9 mouse cellular contexts compared by ENCODE assay signal in the genomic region with DNA sequence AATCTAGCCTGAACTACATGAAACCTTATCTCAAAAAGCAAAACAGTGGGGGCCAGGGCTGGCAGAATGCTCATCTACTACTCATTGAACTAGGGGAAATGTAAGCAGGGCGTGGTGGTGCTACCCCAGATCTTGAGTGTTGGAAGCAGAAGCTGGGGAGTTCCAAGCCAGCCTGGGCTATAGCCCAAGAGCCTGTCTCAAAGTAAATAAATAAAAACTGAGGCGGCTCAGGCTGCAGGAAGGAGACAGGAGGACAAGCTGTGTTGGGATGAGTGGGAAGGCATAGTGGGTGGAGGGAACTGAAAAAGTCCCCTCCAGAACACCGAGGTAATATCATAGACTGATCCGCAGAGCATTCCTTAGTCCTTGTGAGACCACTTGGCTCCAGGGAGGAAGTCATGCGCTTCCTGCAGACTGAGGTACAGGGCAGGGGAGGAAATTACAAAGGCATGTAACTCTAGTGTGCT. TPM values are rescaled to one million over a fixed set of nuclear protein-coding genes. Genes with fewer than 3 reads are reported as not detected.
DNase-seq lines count a peak whose midpoint lies in the region; ATAC-seq and TF ChIP-seq lines count a peak whose summit lies in the region.
"Had no signal": no experiment of that assay in that cellular context is flagged by ENCODE, and none has a peak within 500 bp of the region (broad histone marks: within the 10 kb centered on the region; RNA-seq: fewer than 3 reads in every experiment).

No protein-coding gene starts in this region.

- H3K9me3 ChIP-seq in heart, postnatal 0 days (replicated peaks; ENCODE audit: control insufficient read depth, low read length), result no peaks in the 10 kb centered on the region
- no peaks in the 10 kb centered on the region for H3K9me3 ChIP-seq in forebrain, embryonic 10.5 days

- 40% methylated on average over 5 of the region's 5 CpGs for WGBS in heart, postnatal 0 days
- WGBS in forebrain, embryonic 10.5 days, result 78% methylated on average over 5 of the region's 5 CpGs

- H3K27me3 ChIP-seq in heart, postnatal 0 days (ENCODE audit: control insufficient read depth, insufficient read depth, low read length), result peaks cover 20% of the 10 kb centered on the region; the same call in 1 of the 2 replicates
- peaks cover 37% of the 10 kb centered on the region for H3K27me3 ChIP-seq in forebrain, embryonic 10.5 days (ENCODE audit: poor library complexity, severe bottlenecking)

- peak; percentile 57 for ATAC-seq in heart, postnatal 0 days (ENCODE audit: insufficient read depth, low read depth)
- ATAC-seq in megakaryocyte-erythroid progenitor cell, adult 5-6 weeks (replicated peaks; ENCODE audit: low FRiP score, low TSS enrichment, poor library complexity, severe bottlenecking), result peak; percentile 15; the same call in 1 of the 2 replicates

- TF ChIP-seq EP300 in heart, postnatal 0 days (IDR thresholded peaks at IDR 0.05; ENCODE audit: low read depth), result 0 out of 2 replicates have a peak, but pooled peaks have one; percentile 45

- H3K4me2 ChIP-seq in heart, postnatal 0 days (ENCODE audit: low read depth, low read length), result no peak overlapping the region

- H3K4me1 ChIP-seq in heart, postnatal 0 days (ENCODE audit: control insufficient read depth, insufficient read depth), result no peaks in the 10 kb centered on the region
- H3K4me1 ChIP-seq in forebrain, embryonic 10.5 days, result peaks cover 20% of the 10 kb centered on the region

- TF ChIP-seq CTCF in heart, postnatal 0 days (IDR thresholded peaks at IDR 0.05; ENCODE audit: low read depth), result no peak

- H3K4me3 ChIP-seq in heart, postnatal 0 days (ENCODE audit: low read depth, low read length), result no peak overlapping the region
- no peak overlapping the region for H3K4me3 ChIP-seq in forebrain, embryonic 10.5 days

- no peak overlapping the region for H3K9ac ChIP-seq in heart, postnatal 0 days (replicated peaks; ENCODE audit: low read depth, low read length)

- H3K27ac ChIP-seq in heart, postnatal 0 days (ENCODE audit: low read depth), result peak overlapping the region; percentile 75
- no peak overlapping the region for H3K27ac ChIP-seq in forebrain, embryonic 10.5 days

- peaks cover 23% of the 10 kb centered on the region for H3K36me3 ChIP-seq in heart, postnatal 0 days (replicated peaks; ENCODE audit: control insufficient read depth, insufficient read depth, low read length)
- peaks cover 28% of the 10 kb centered on the region for H3K36me3 ChIP-seq in forebrain, embryonic 10.5 days (replicated peaks)

- intact Hi-C loops in left cerebral cortex, postnatal 36 days (cut with DNase I), result no loop called here
- intact Hi-C loops in left cerebral cortex, postnatal 14 days (cut with DNase I), result no loop called here

- DNase-seq in left cerebral cortex, postnatal 36 days (ENCODE audit: low spot score in 2 of 2), result peak; percentile 22 to 31
- DNase-seq in left cerebral cortex, postnatal 14 days (ENCODE audit: low spot score in 2 of 2), result no peak
- no peak for DNase-seq in heart, postnatal 0 days (ENCODE audit: low spot score)
- peak; percentile 44 for DNase-seq in liver
- no peak for DNase-seq in ovary, postnatal 10 days (ENCODE audit: low spot score)
- DNase-seq in cerebellum, adult 8-10 months, result no peak
- no peak for DNase-seq in forebrain, embryonic 10.5 days (ENCODE audit: extremely low spot score, low spot score)
- DNase-seq: adrenal gland, postnatal 10 days had no signal

RNA-seq across cellular contexts. Expression of gene Icam1, which starts 3.9 kb away (rescaled TPM):
- 1 to 10 TPM; 2.4 to 3.2 TPM for total RNA-seq in left cerebral cortex, postnatal 36 days (2021)
- 1 to 10 TPM; 3.0 to 3.6 TPM for total RNA-seq in left cerebral cortex, postnatal 14 days (2021)
- 16.2 and 19.1 TPM in 2 replicates for total RNA-seq in heart, postnatal 0 days (2014; rRNA removed; ENCODE audit: low replicate concordance)
- 9.0 and 10.6 TPM in 2 replicates for polyA plus RNA-seq in heart, postnatal 0 days (2015; fragmentation: Nextera tagmentation; extraction: Ambion mirVana)
- total RNA-seq in megakaryocyte-erythroid progenitor cell, adult 5-6 weeks (2014; fragmentation: Nextera tagmentation), result 1.9 and 3.4 TPM in 2 replicates
- 3.6 TPM in 2 replicates for total RNA-seq in megakaryocyte-erythroid progenitor cell, adult 5-6 weeks (2017)
- 4.1 and 5.8 TPM in 2 replicates for polyA plus RNA-seq in forebrain, embryonic 10.5 days (2016; fragmentation: Nextera tagmentation; extraction: Ambion mirVana)

RNA-seq across cellular contexts. Expression of gene Mrpl4, which starts 9.3 kb away (rescaled TPM):
- total RNA-seq in left cerebral cortex, postnatal 36 days (2021), result 10 to 100 TPM; 59.6 to 62.5 TPM
- total RNA-seq in left cerebral cortex, postnatal 14 days (2021), result 10 to 100 TPM; 58.7 to 62.9 TPM
- 239 and 285 TPM in 2 replicates for total RNA-seq in heart, postnatal 0 days (2014; rRNA removed; ENCODE audit: low replicate concordance)
- polyA plus RNA-seq in heart, postnatal 0 days (2015; fragmentation: Nextera tagmentation; extraction: Ambion mirVana), result 193 and 195 TPM in 2 replicates
- 66.2 and 78.8 TPM in 2 replicates for total RNA-seq in megakaryocyte-erythroid progenitor cell, adult 5-6 weeks (2014; fragmentation: Nextera tagmentation)
- total RNA-seq in megakaryocyte-erythroid progenitor cell, adult 5-6 weeks (2017), result 23.7 and 43.3 TPM in 2 replicates
- polyA plus RNA-seq in forebrain, embryonic 10.5 days (2016; fragmentation: Nextera tagmentation; extraction: Ambion mirVana), result 152 and 154 TPM in 2 replicates

RNA-seq across cellular contexts. Expression of gene Icam4, which starts 17.3 kb away (rescaled TPM):
- total RNA-seq in left cerebral cortex, postnatal 36 days (2021), result 1 to 10 TPM; 1.2 to 1.3 TPM
- total RNA-seq in left cerebral cortex, postnatal 14 days (2021), result under 1 TPM in 1 of 2 experiments, not detected in 1; 0.86 TPM
- total RNA-seq in heart, postnatal 0 days (2014; rRNA removed; ENCODE audit: low replicate concordance), result 2.4 TPM in 1 of 2 replicates, not detected in the other
- 1.3 and 1.6 TPM in 2 replicates for polyA plus RNA-seq in heart, postnatal 0 days (2015; fragmentation: Nextera tagmentation; extraction: Ambion mirVana)
- total RNA-seq in megakaryocyte-erythroid progenitor cell, adult 5-6 weeks (2014; fragmentation: Nextera tagmentation), result 34.3 and 38.9 TPM in 2 replicates
- total RNA-seq in megakaryocyte-erythroid progenitor cell, adult 5-6 weeks (2017), result 16.3 and 40.0 TPM in 2 replicates
- polyA plus RNA-seq in forebrain, embryonic 10.5 days (2016; fragmentation: Nextera tagmentation; extraction: Ambion mirVana), result 4.8 and 7.9 TPM in 2 replicates

RNA-seq across cellular contexts. Expression of gene Icam5, which starts 20.0 kb away (rescaled TPM):
- total RNA-seq in left cerebral cortex, postnatal 36 days (2021), result 100 to 1,000 TPM; 235 to 249 TPM
- 100 to 1,000 TPM; 294 to 307 TPM for total RNA-seq in left cerebral cortex, postnatal 14 days (2021)
- total RNA-seq in heart, postnatal 0 days (2014; rRNA removed; ENCODE audit: low replicate concordance), result not detected in 2 replicates
- polyA plus RNA-seq in heart, postnatal 0 days (2015; fragmentation: Nextera tagmentation; extraction: Ambion mirVana), result 0.04 TPM in 1 of 2 replicates, not detected in the other
- total RNA-seq in megakaryocyte-erythroid progenitor cell, adult 5-6 weeks (2014; fragmentation: Nextera tagmentation), result 1.1 and 1.2 TPM in 2 replicates
- 0.05 and 0.27 TPM in 2 replicates for total RNA-seq in megakaryocyte-erythroid progenitor cell, adult 5-6 weeks (2017)
- polyA plus RNA-seq in forebrain, embryonic 10.5 days (2016; fragmentation: Nextera tagmentation; extraction: Ambion mirVana), result 0.05 TPM in 1 of 2 replicates, not detected in the other

RNA-seq across cellular contexts. Expression of gene S1pr2, which starts 35.3 kb away (rescaled TPM):
- total RNA-seq in left cerebral cortex, postnatal 36 days (2021), result 1 to 10 TPM; 3.0 to 3.6 TPM
- total RNA-seq in left cerebral cortex, postnatal 14 days (2021), result 1 to 10 TPM; 1.6 to 1.8 TPM
- 6.9 and 7.4 TPM in 2 replicates for total RNA-seq in heart, postnatal 0 days (2014; rRNA removed; ENCODE audit: low replicate concordance)
- polyA plus RNA-seq in heart, postnatal 0 days (2015; fragmentation: Nextera tagmentation; extraction: Ambion mirVana), result 8.5 and 8.6 TPM in 2 replicates
- total RNA-seq in megakaryocyte-erythroid progenitor cell, adult 5-6 weeks (2014; fragmentation: Nextera tagmentation), result 1.7 and 3.4 TPM in 2 replicates
- 0.46 TPM in 1 of 2 replicates, not detected in the other for total RNA-seq in megakaryocyte-erythroid progenitor cell, adult 5-6 weeks (2017)
- polyA plus RNA-seq in forebrain, embryonic 10.5 days (2016; fragmentation: Nextera tagmentation; extraction: Ambion mirVana), result 24.4 and 26.4 TPM in 2 replicates

Comparison
In these comparisons a context has a peak if more than half of its experiments do, and no peak if none do; other contexts are left out.
1. DNase-seq: peak in left cerebral cortex, postnatal 36 days (2 of 2) and liver (single experiment); none in left cerebral cortex, postnatal 14 days (0 of 2), heart, postnatal 0 days (single experiment), ovary, postnatal 10 days (single experiment), cerebellum, adult 8-10 months (single experiment) and forebrain, embryonic 10.5 days (single experiment).